Mouse (Mus musculus): ENCODE measurements around the gene Gm21725.
"Not testable (repeated sequence)": the region's sequence is repeated elsewhere in the genome, so short reads cannot be mapped to it uniquely, and the experiment has no call there.

Gm21725 gene

DNA sequence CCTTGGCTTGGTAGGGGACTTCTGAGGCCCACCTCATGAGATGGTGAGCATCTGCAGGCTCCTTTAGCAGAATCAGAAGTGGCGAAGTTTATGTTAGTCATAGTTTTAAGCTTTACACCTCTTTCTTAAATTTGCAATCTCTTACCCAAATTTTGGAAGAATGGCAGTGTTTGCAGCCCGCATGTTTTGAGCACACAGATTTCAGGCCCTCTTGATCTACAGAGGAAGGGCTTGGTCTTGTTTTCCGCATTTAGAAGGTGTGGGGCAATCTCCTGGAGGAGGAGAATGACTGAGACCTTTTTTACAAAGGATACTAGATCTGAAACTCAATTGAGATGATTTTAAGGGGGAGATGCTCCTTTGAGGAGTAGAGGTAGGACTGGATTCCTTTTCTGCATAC is at the start of gene Gm21725:
Gene Gm21725 (minus strand): TSS at position 101 of the 400 bp plus-strand sequence.
- not testable (repeated sequence) for DNase-seq (ENCODE audit: low spot score)

All from retina, embryonic 14.5 days (tissue).